Mouse (Mus musculus) myocyte (in vitro differentiated cells): ENCODE measurements around the gene Pprc1.
A peak's percentile ranks its signal among the peaks of the same experiment; 100 is the strongest.

ENCODE experiments used
- CEBPB ChIP-seq: IDR thresholded peaks from 2 replicates; pipeline ENCODE4 v1.6.1; 2011; ENCODE audit warnings: mild to moderate bottlenecking, moderate library complexity; ENCODE audit not compliant: poor library complexity, insufficient read depth, severe bottlenecking
- E2F4 ChIP-seq: IDR thresholded peaks from one replicate; pipeline ENCODE4 v1.6.1; 2011; ENCODE audit warnings: mild to moderate bottlenecking, control low read depth, moderate library complexity; ENCODE audit not compliant: insufficient read depth
- MYOD1 ChIP-seq, 3 experiments: IDR thresholded peaks; one replicate each; pipeline ENCODE4 v1.6.1; 2011; ENCODE audit warnings: control low read depth in 2 of 3, low read depth in 2 of 3, mild to moderate bottlenecking in 2 of 3, moderate library complexity in 1 of 3; ENCODE audit not compliant: insufficient read length in 2 of 3, control insufficient read depth in 1 of 3
- MYOG ChIP-seq, 3 experiments: IDR thresholded peaks; one replicate each; pipeline ENCODE4 v1.6.1; 2011; ENCODE audit warnings: control low read depth in 2 of 3, low read depth in 2 of 3, mild to moderate bottlenecking in 2 of 3; ENCODE audit not compliant: insufficient read length in 2 of 3, control insufficient read depth in 1 of 3, insufficient read depth in 1 of 3
- POLR2A ChIP-seq: IDR thresholded peaks from one replicate; pipeline ENCODE4 v1.6.1; 2011; ENCODE audit warnings: low read depth, mild to moderate bottlenecking, control low read depth, moderate library complexity; ENCODE audit not compliant: insufficient read length
- POLR2AphosphoS2 ChIP-seq: IDR thresholded peaks from one replicate; pipeline ENCODE4 v1.6.1; 2011; ENCODE audit warnings: low read depth, control low read depth; ENCODE audit not compliant: insufficient read length
- USF1 ChIP-seq: IDR thresholded peaks from one replicate; pipeline ENCODE4 v1.6.1; 2011; ENCODE audit warnings: low read depth, mild to moderate bottlenecking, control low read depth, moderate library complexity

- TF ChIP-seq USF1 (no peak), MYOD1 (IDR thresholded peaks at IDR 0.05; ENCODE audit: control insufficient read depth in 1 of 3, insufficient read length in 2 of 3, low read depth in 2 of 3) (no peak), CEBPB (no peak), E2F4 (no peak), MYOG (IDR thresholded peaks at IDR 0.05; ENCODE audit: control insufficient read depth in 1 of 3, insufficient read depth in 1 of 3, insufficient read length in 2 of 3, low read depth in 2 of 3) (no peak), POLR2A (no peak), POLR2AphosphoS2 (peak; percentile 32)
These were observed 40.5 kb downstream of the Pprc1 start for GRCm38 (mm10) chr19:46085185-46085584.
